Mouse (Mus musculus): ENCODE measurements around the gene Saa3. TPM values are rescaled to one million over a fixed set of nuclear protein-coding genes. Genes with fewer than 3 reads are reported as not detected.

Gene Saa3
- polyA plus RNA-seq, 1 experiment, result 3.2 TPM

GRCm38 (mm10) chr7:46675886-46676285, 39.6 kb downstream of the Saa3 start:
- Histone ChIP-seq H3K4me3 (ENCODE audit: insufficient read depth, low read depth, low read length) (no peak overlapping the region), H3K4me1 (ENCODE audit: control insufficient read depth, insufficient read depth, insufficient read length, low read length) (no peaks in the 10 kb centered on the region), H3K27ac (replicated peaks; ENCODE audit: low read depth, low read length) (no peak overlapping the region)

GRCm38 (mm10) chr7:46675061-46675460, 40.4 kb downstream of the Saa3 start:
- Histone ChIP-seq H3K4me3 (ENCODE audit: insufficient read depth, low read depth, low read length) (no peak overlapping the region), H3K4me1 (ENCODE audit: control insufficient read depth, insufficient read depth, insufficient read length, low read length) (no peaks in the 10 kb centered on the region)

GRCm38 (mm10) chr7:46672160-46672672, 43.3 kb downstream of the Saa3 start, which contains the start of gene Tph1:
TSS of gene Tph1 (minus strand) at chr7:46672537.
- Histone ChIP-seq H3K27ac (replicated peaks; ENCODE audit: low read depth, low read length) (no peak within 1 kb of the TSS), H3K4me1 (ENCODE audit: control insufficient read depth, insufficient read depth, insufficient read length, low read length) (no peaks in the 10 kb centered on the region), H3K4me3 (ENCODE audit: insufficient read depth, low read depth, low read length) (no peak within 1 kb of the TSS)

More at GRCm38 (mm10) chr7:46675061-46675460, 40.4 kb downstream of the Saa3 start:
- H3K27ac ChIP-seq (replicated peaks; ENCODE audit: low read depth, low read length), result no peak overlapping the region

- no peak overlapping the region for H3K27ac ChIP-seq (replicated peaks; ENCODE audit: low read depth, low read length)
- H3K4me1 ChIP-seq (ENCODE audit: control insufficient read depth, insufficient read depth, insufficient read length, low read length), result no peaks in the 10 kb centered on the region
- H3K4me3 ChIP-seq (ENCODE audit: insufficient read depth, low read depth, low read length), result no peak overlapping the region
Measured at GRCm38 (mm10) chr7:46667256-46667655, 48.2 kb downstream of the Saa3 start.

GRCm38 (mm10) chr7:46665236-46665635, 50.3 kb downstream of the Saa3 start:
- no peak overlapping the region for H3K27ac ChIP-seq (replicated peaks; ENCODE audit: low read depth, low read length)
- no peaks in the 10 kb centered on the region for H3K4me1 ChIP-seq (ENCODE audit: control insufficient read depth, insufficient read depth, insufficient read length, low read length)
- no peak overlapping the region for H3K4me3 ChIP-seq (ENCODE audit: insufficient read depth, low read depth, low read length)

Other genes with a start within 250 kb of the Saa3 start
- gene Sergef, start 75.9 kb downstream of the Saa3 start, polyA plus RNA-seq (2012; ENCODE audit: insufficient read depth, insufficient read length, missing spikeins), result 3.5 and 5.0 TPM in 2 replicates
- not detected in 2 replicates for gene Tph1, start 43.2 kb downstream of the Saa3 start, polyA plus RNA-seq (2012; ENCODE audit: insufficient read depth, insufficient read length, missing spikeins)
- 3.2 and 4.4 TPM in 2 replicates for gene Saal1, start 5.0 kb downstream of the Saa3 start, polyA plus RNA-seq (2012; ENCODE audit: insufficient read depth, insufficient read length, missing spikeins)
- gene Saa4, start 16.9 kb upstream of the Saa3 start, polyA plus RNA-seq (2012; ENCODE audit: insufficient read depth, insufficient read length, missing spikeins), result 0.48 TPM in 1 of 2 replicates, not detected in the other
- not detected in 2 replicates for gene Saa1, start 27.3 kb upstream of the Saa3 start, polyA plus RNA-seq (2012; ENCODE audit: insufficient read depth, insufficient read length, missing spikeins)
- gene Saa2, start 36.1 kb upstream of the Saa3 start, polyA plus RNA-seq (2012; ENCODE audit: insufficient read depth, insufficient read length, missing spikeins), result not detected in 2 replicates
- 11.9 and 13.5 TPM in 2 replicates for gene Hps5, start 80.4 kb upstream of the Saa3 start, polyA plus RNA-seq (2012; ENCODE audit: insufficient read depth, insufficient read length, missing spikeins)
- 17.6 and 24.3 TPM in 2 replicates for gene Gtf2h1, start 80.4 kb upstream of the Saa3 start, polyA plus RNA-seq (2012; ENCODE audit: insufficient read depth, insufficient read length, missing spikeins)
- gene Ldha, start 125.8 kb upstream of the Saa3 start, polyA plus RNA-seq (2012; ENCODE audit: insufficient read depth, insufficient read length, missing spikeins), result 1,796 and 2,267 TPM in 2 replicates
- gene Ldhc, start 145.5 kb upstream of the Saa3 start, polyA plus RNA-seq (2012; ENCODE audit: insufficient read depth, insufficient read length, missing spikeins), result not detected in 2 replicates
- 91.6 and 103 TPM in 2 replicates for gene Tsg101, start 204.3 kb upstream of the Saa3 start, polyA plus RNA-seq (2012; ENCODE audit: insufficient read depth, insufficient read length, missing spikeins)
- 9.3 and 12.4 TPM in 2 replicates for gene Uevld, start 242.8 kb upstream of the Saa3 start, polyA plus RNA-seq (2012; ENCODE audit: insufficient read depth, insufficient read length, missing spikeins)